Mouse (Mus musculus) erythroblast, adult 5-6 weeks (primary cell): ENCODE data around the gene Tpk1. TPM values are rescaled to one million over a fixed set of nuclear protein-coding genes. Genes with fewer than 3 reads are reported as not detected.
A peak's percentile ranks its signal among the peaks of the same experiment; 100 is the strongest.

Source experiments
- ATAC-seq: replicated peaks from 2 replicates; pipeline ENCODE4 v1.8.0; 2016; ENCODE audit warnings: moderate number of reproducible peaks, mild to moderate bottlenecking, moderate TSS enrichment, inconsistent platforms; ENCODE audit not compliant: poor library complexity, low FRiP score, severe bottlenecking
- total RNA-seq, 2 experiments: library from RNA; stranded (forward) in 1 of 2; stranded (reverse) in 1 of 2; fragments of 150-400 nt in 1 of 2; fragments of 200-764, 138-1000 nt in 1 of 2; gene quantifications; 2 replicates each; pipeline versions ENCODE4 v1.2.3 to v1.2.4; 2015 to 2017; ENCODE audit warnings: low replicate concordance in 2 of 2

Gene Tpk1
- total RNA-seq, 2 experiments from 2014 or later: 1.3 to 4.5 TPM

GRCm38 (mm10) chr6:43533323-43533722 is 132.8 kb downstream of the Tpk1 start:
- ATAC-seq: no peak

- no peak for ATAC-seq
Measured at GRCm38 (mm10) chr6:43532822-43533221, 133.3 kb downstream of the Tpk1 start.

GRCm38 (mm10) chr6:43531996-43532395 is 134.1 kb downstream of the Tpk1 start:
- ATAC-seq: no peak

- ATAC-seq: no peak
Measured at GRCm38 (mm10) chr6:43528996-43529395, 137.1 kb downstream of the Tpk1 start.

GRCm38 (mm10) chr6:43525028-43525427 is 141.1 kb downstream of the Tpk1 start:
- no peak for ATAC-seq

- no peak for ATAC-seq
Measured at GRCm38 (mm10) chr6:43522046-43522445, 144.0 kb downstream of the Tpk1 start.

GRCm38 (mm10) chr6:43520218-43520617 is 145.9 kb downstream of the Tpk1 start:
- no peak for ATAC-seq

GRCm38 (mm10) chr6:43518378-43518777 is 147.7 kb downstream of the Tpk1 start:
- ATAC-seq: no peak

GRCm38 (mm10) chr6:43517316-43517655 is 148.8 kb downstream of the Tpk1 start:
- no peak for ATAC-seq

- peak; percentile 92 for ATAC-seq
Measured at GRCm38 (mm10) chr6:43516593-43517315, 149.3 kb downstream of the Tpk1 start.

- peak; percentile 86 for ATAC-seq
Measured at GRCm38 (mm10) chr6:43506686-43507385, 159.2 kb downstream of the Tpk1 start.

GRCm38 (mm10) chr6:43504609-43505230 is 161.4 kb downstream of the Tpk1 start:
- no peak for ATAC-seq

GRCm38 (mm10) chr6:43492367-43492766 is 173.7 kb downstream of the Tpk1 start:
- ATAC-seq: no peak

GRCm38 (mm10) chr6:43486691-43487090 is 179.4 kb downstream of the Tpk1 start:
- no peak for ATAC-seq

GRCm38 (mm10) chr6:43480687-43481086 is 185.4 kb downstream of the Tpk1 start:
- no peak for ATAC-seq

GRCm38 (mm10) chr6:43478810-43479209 is 187.3 kb downstream of the Tpk1 start:
- no peak for ATAC-seq

- ATAC-seq: no peak
Measured at GRCm38 (mm10) chr6:43476406-43476805, 189.7 kb downstream of the Tpk1 start.

GRCm38 (mm10) chr6:43475921-43476320 is 190.2 kb downstream of the Tpk1 start:
- ATAC-seq: no peak

GRCm38 (mm10) chr6:43471556-43471955 is 194.5 kb downstream of the Tpk1 start:
- no peak for ATAC-seq

GRCm38 (mm10) chr6:43468821-43469594 is 197.1 kb downstream of the Tpk1 start:
- ATAC-seq: no peak
